Comparison of ENCODE assay signal across 8 mouse cellular contexts in genomic region chr7:141194409-141194808, GRCm38 (mm10). TPM values are rescaled to one million over a fixed set of nuclear protein-coding genes. Genes with fewer than 3 reads are reported as not detected.
DNase-seq lines count a peak whose midpoint lies in the region; ATAC-seq and TF ChIP-seq lines count a peak whose summit lies in the region.

No protein-coding gene starts in this region.

- TF ChIP-seq EP300 in stomach, postnatal 0 days (optimal IDR thresholded peaks at IDR 0.05) = no peak

- H3K27me3 ChIP-seq in cerebellum, adult 2 months (ENCODE audit: control insufficient read depth, insufficient read depth, low read length) = no peaks in the 10 kb centered on the region
- H3K27me3 ChIP-seq in neural tube, embryonic 11.5 days (ENCODE audit: control insufficient read depth, insufficient read depth, low read length) = no peaks in the 10 kb centered on the region
- no peaks in the 10 kb centered on the region for H3K27me3 ChIP-seq in limb, embryonic 15.5 days
- no peaks in the 10 kb centered on the region for H3K27me3 ChIP-seq in stomach, postnatal 0 days (ENCODE audit: control insufficient read depth, insufficient read depth, low read length)

- H3K4me1 ChIP-seq in cerebellum, adult 2 months (ENCODE audit: control insufficient read depth, insufficient read depth, low read length) = peaks cover 14% of the 10 kb centered on the region
- H3K4me1 ChIP-seq in neural tube, embryonic 11.5 days (ENCODE audit: control insufficient read depth, insufficient read depth, low read length) = peaks cover 12% of the 10 kb centered on the region
- H3K4me1 ChIP-seq in limb, embryonic 15.5 days = peaks cover 28% of the 10 kb centered on the region
- H3K4me1 ChIP-seq in stomach, postnatal 0 days (replicated peaks; ENCODE audit: control insufficient read depth, insufficient read depth) = peaks cover 6% of the 10 kb centered on the region; the same call in 1 of the 2 replicates

- DNase-seq in cerebellum, adult 2 months = no peak
- no peak for DNase-seq in cerebellum, adult 9-11 months
- DNase-seq in neural tube, embryonic 11.5 days (ENCODE audit: low spot score) = peak; percentile 19
- DNase-seq in neural tube, embryonic 10.5 days (ENCODE audit: extremely low spot score, low spot score) = no peak
- no peak for DNase-seq in stomach, postnatal 0 days (ENCODE audit: low spot score)
- DNase-seq in gastrocnemius, postnatal 14 days = no peak
- DNase-seq in cerebellum, postnatal 14 days = no peak

- TF ChIP-seq CTCF in cerebellum, adult 2 months (IDR thresholded peaks at IDR 0.05; ENCODE audit: borderline replicate concordance, insufficient read depth, low read depth, low read length) = no peak
- no peak for TF ChIP-seq CTCF in stomach, postnatal 0 days (IDR thresholded peaks at IDR 0.05; ENCODE audit: low read depth)

- peak overlapping the region; percentile 70 for H3K4me3 ChIP-seq in cerebellum, adult 2 months (replicated peaks; ENCODE audit: insufficient read depth, low read depth, low read length)
- peak overlapping the region; percentile 94 for H3K4me3 ChIP-seq in neural tube, embryonic 11.5 days (ENCODE audit: low read depth, low read length)
- H3K4me3 ChIP-seq in limb, embryonic 15.5 days = peak overlapping the region; percentile 78
- H3K4me3 ChIP-seq in stomach, postnatal 0 days (ENCODE audit: low read depth, low read length) = peak overlapping the region; percentile 76

- H3K9me3 ChIP-seq in neural tube, embryonic 11.5 days (ENCODE audit: control insufficient read depth, low read length) = no peaks in the 10 kb centered on the region
- no peaks in the 10 kb centered on the region for H3K9me3 ChIP-seq in limb, embryonic 15.5 days
- H3K9me3 ChIP-seq in stomach, postnatal 0 days (ENCODE audit: control insufficient read depth, low read length) = no peaks in the 10 kb centered on the region

- H3K9ac ChIP-seq in neural tube, embryonic 11.5 days (ENCODE audit: low read length) = peak overlapping the region; percentile 45
- H3K9ac ChIP-seq in limb, embryonic 15.5 days = peak overlapping the region; percentile 51
- H3K9ac ChIP-seq in stomach, postnatal 0 days (ENCODE audit: low read length) = peak overlapping the region; percentile 62

- intact Hi-C loops in gastrocnemius, postnatal 14 days (cut with DNase I; ENCODE audit: low total_unique reads) = no loop called here

- ATAC-seq in neural tube, embryonic 11.5 days (ENCODE audit: insufficient read depth, low FRiP score, low TSS enrichment) = no peak
- ATAC-seq in limb, embryonic 15.5 days (ENCODE audit: insufficient number of reproducible peaks, low FRiP score, low TSS enrichment, low read depth) = no peak
- no peak for ATAC-seq in stomach, postnatal 0 days (ENCODE audit: low FRiP score, low TSS enrichment)

- H3K4me2 ChIP-seq in neural tube, embryonic 11.5 days (ENCODE audit: low read depth) = peak overlapping the region; percentile 98
- H3K4me2 ChIP-seq in limb, embryonic 15.5 days = peak overlapping the region; percentile 93
- H3K4me2 ChIP-seq in stomach, postnatal 0 days (replicated peaks; ENCODE audit: low read depth) = peak overlapping the region; percentile 90

- H3K27ac ChIP-seq in cerebellum, adult 2 months (ENCODE audit: insufficient read depth, low read length) = no peak overlapping the region; the same call in 1 of the 2 replicates
- peak overlapping the region; percentile 56; the same call in 1 of the 2 replicates for H3K27ac ChIP-seq in neural tube, embryonic 11.5 days (ENCODE audit: low read depth, low read length)
- peak overlapping the region; percentile 88 for H3K27ac ChIP-seq in limb, embryonic 15.5 days
- H3K27ac ChIP-seq in stomach, postnatal 0 days (replicated peaks) = peak overlapping the region; percentile 91

- under 1% methylated on average over 23 of the region's 23 CpGs for WGBS in cerebellum, adult 2 months
- under 1% methylated on average over 23 of the region's 23 CpGs for WGBS in neural tube, embryonic 11.5 days
- under 1% methylated on average over 23 of the region's 23 CpGs for whole genome bisulfite sequencing in limb, embryonic 15.5 days
- WGBS in stomach, postnatal 0 days = 0% methylated on average over 23 of the region's 23 CpGs

- peaks cover 5% of the 10 kb centered on the region for H3K36me3 ChIP-seq in neural tube, embryonic 11.5 days (ENCODE audit: control insufficient read depth, insufficient read depth, low read length)
- peaks cover 34% of the 10 kb centered on the region for H3K36me3 ChIP-seq in limb, embryonic 15.5 days
- H3K36me3 ChIP-seq in stomach, postnatal 0 days (ENCODE audit: control insufficient read depth, insufficient read depth, low read length) = peaks cover 25% of the 10 kb centered on the region

- no peak for TF ChIP-seq POLR2A in cerebellum, adult 2 months (IDR thresholded peaks at IDR 0.05; ENCODE audit: borderline replicate concordance, insufficient read depth, low read length)

RNA-seq across cellular contexts. Expression of gene Lrrc56, which starts 0.5 kb away (rescaled TPM):
- polyA plus RNA-seq in cerebellum, adult 2 months (2012; rRNA removed) = 5.6 and 6.3 TPM in 2 replicates
- 9.1 and 9.5 TPM in 2 replicates for polyA plus RNA-seq in neural tube, embryonic 11.5 days (2014; fragmentation: Nextera tagmentation; extraction: Ambion mirVana)
- polyA plus RNA-seq in limb, embryonic 15.5 days (2015; fragmentation: Nextera tagmentation; extraction: Ambion mirVana) = 8.0 and 9.0 TPM in 2 replicates
- polyA plus RNA-seq in stomach, postnatal 0 days (2015; fragmentation: Nextera tagmentation; extraction: Ambion mirVana) = 2.8 and 3.5 TPM in 2 replicates
- total RNA-seq in gastrocnemius, postnatal 14 days (2021) = 1 to 10 TPM; 2.2 to 2.4 TPM

RNA-seq across cellular contexts. Expression of gene Hras, which starts 0.6 kb away (rescaled TPM):
- 169 and 186 TPM in 2 replicates for polyA plus RNA-seq in cerebellum, adult 2 months (2012; rRNA removed)
- 111 and 122 TPM in 2 replicates for polyA plus RNA-seq in neural tube, embryonic 11.5 days (2014; fragmentation: Nextera tagmentation; extraction: Ambion mirVana)
- polyA plus RNA-seq in limb, embryonic 15.5 days (2015; fragmentation: Nextera tagmentation; extraction: Ambion mirVana) = 164 and 165 TPM in 2 replicates
- polyA plus RNA-seq in stomach, postnatal 0 days (2015; fragmentation: Nextera tagmentation; extraction: Ambion mirVana) = 118 and 125 TPM in 2 replicates
- total RNA-seq in gastrocnemius, postnatal 14 days (2021) = 100 to 1,000 TPM; 193 to 209 TPM

RNA-seq across cellular contexts. Expression of gene Lmntd2, which starts 19.5 kb away (rescaled TPM):
- 0.19 and 0.26 TPM in 2 replicates for polyA plus RNA-seq in cerebellum, adult 2 months (2012; rRNA removed)
- 1.9 and 2.0 TPM in 2 replicates for polyA plus RNA-seq in neural tube, embryonic 11.5 days (2014; fragmentation: Nextera tagmentation; extraction: Ambion mirVana)
- polyA plus RNA-seq in limb, embryonic 15.5 days (2015; fragmentation: Nextera tagmentation; extraction: Ambion mirVana) = 1.7 and 2.2 TPM in 2 replicates
- polyA plus RNA-seq in stomach, postnatal 0 days (2015; fragmentation: Nextera tagmentation; extraction: Ambion mirVana) = 2.7 and 3.6 TPM in 2 replicates
- total RNA-seq in gastrocnemius, postnatal 14 days (2021) = not detected

RNA-seq across cellular contexts. Expression of gene Rassf7, which starts 21.3 kb away (rescaled TPM):
- polyA plus RNA-seq in cerebellum, adult 2 months (2012; rRNA removed) = 5.5 TPM in 2 replicates
- polyA plus RNA-seq in neural tube, embryonic 11.5 days (2014; fragmentation: Nextera tagmentation; extraction: Ambion mirVana) = 34.4 and 45.7 TPM in 2 replicates
- 56.1 and 58.6 TPM in 2 replicates for polyA plus RNA-seq in limb, embryonic 15.5 days (2015; fragmentation: Nextera tagmentation; extraction: Ambion mirVana)
- polyA plus RNA-seq in stomach, postnatal 0 days (2015; fragmentation: Nextera tagmentation; extraction: Ambion mirVana) = 84.2 and 105 TPM in 2 replicates
- total RNA-seq in gastrocnemius, postnatal 14 days (2021) = 1 to 10 TPM in 1 of 2 experiments, under 1 TPM in 1; 0.62 to 1.2 TPM

RNA-seq across cellular contexts. Expression of gene Rnh1, which starts 21.8 kb away (rescaled TPM):
- 66.9 and 67.4 TPM in 2 replicates for polyA plus RNA-seq in cerebellum, adult 2 months (2012; rRNA removed)
- 69.5 and 69.7 TPM in 2 replicates for polyA plus RNA-seq in neural tube, embryonic 11.5 days (2014; fragmentation: Nextera tagmentation; extraction: Ambion mirVana)
- polyA plus RNA-seq in limb, embryonic 15.5 days (2015; fragmentation: Nextera tagmentation; extraction: Ambion mirVana) = 279 and 294 TPM in 2 replicates
- polyA plus RNA-seq in stomach, postnatal 0 days (2015; fragmentation: Nextera tagmentation; extraction: Ambion mirVana) = 216 and 220 TPM in 2 replicates
- 10 to 100 TPM; 48.4 to 50.3 TPM for total RNA-seq in gastrocnemius, postnatal 14 days (2021)
